Mouse (Mus musculus) limb, embryonic 11.5 days (tissue): Measurements from ENCODE around the gene Myadml2. TPM values are rescaled to one million over a fixed set of nuclear protein-coding genes. Genes with fewer than 3 reads are reported as not detected.

Experiments used
- ATAC-seq: fragments of 200-750 bp; cut with Nextera tagmentation; 2 replicates; pipeline ENCODE4 v1.8.0; 2017; ENCODE audit warnings: low read depth; ENCODE audit not compliant: insufficient number of reproducible peaks, low FRiP score, low TSS enrichment
- DNase-seq: peaks from one replicate; pipeline ENCODE4 v3.0.0-alpha.2; 2015; ENCODE audit warnings: low spot score
- H3K27ac ChIP-seq: fragments of 300-500 bp; sonication (generic); replicated peaks from 2 replicates; pipeline ENCODE4 v1.5.1; 2014; ENCODE audit warnings: low read depth, mild to moderate bottlenecking, low read length
- H3K27me3 ChIP-seq: fragments of 300-500 bp; sonication (generic); 2 replicates; pipeline ENCODE4 v1.6.1; 2014; ENCODE audit warnings: mild to moderate bottlenecking, low read length, mixed read lengths; ENCODE audit not compliant: control insufficient read depth, insufficient read depth
- H3K36me3 ChIP-seq: fragments of 300-500 bp; sonication (generic); 2 replicates; pipeline ENCODE4 v1.6.1; 2014; ENCODE audit warnings: mild to moderate bottlenecking, low read length, moderate library complexity, mixed read lengths; ENCODE audit not compliant: control insufficient read depth, insufficient read depth
- H3K4me1 ChIP-seq: fragments of 300-500 bp; sonication (generic); 2 replicates; pipeline ENCODE4 v1.6.1; 2014; ENCODE audit warnings: low read length, mixed read lengths; ENCODE audit not compliant: control insufficient read depth, insufficient read depth
- H3K4me2 ChIP-seq: fragments of 300-500 bp; sonication (generic); 2 replicates; pipeline ENCODE4 v1.6.1; 2014; ENCODE audit warnings: low read depth, mild to moderate bottlenecking, moderate library complexity; ENCODE audit not compliant: severe bottlenecking
- H3K4me3 ChIP-seq: fragments of 300-500 bp; sonication (generic); 2 replicates; pipeline ENCODE4 v1.5.1; 2014; ENCODE audit warnings: low read depth, low read length
- H3K9ac ChIP-seq: fragments of 300-500 bp; sonication (generic); 2 replicates; pipeline ENCODE4 v1.6.1; 2014; ENCODE audit warnings: mild to moderate bottlenecking, low read length
- H3K9me3 ChIP-seq: fragments of 300-500 bp; sonication (generic); 2 replicates; pipeline ENCODE4 v1.6.1; 2016; ENCODE audit warnings: low read length; ENCODE audit not compliant: control insufficient read depth
- WGBS: fragments of 180-500 bp; shearing (Covaris S2); extraction: QIAGEN DNeasy Blood & Tissue Kit; methylation state at CpG from one replicate; pipeline ENCODE4 v1.1.7; 2014; 5-methylcytosine and 5-hydroxymethylcytosine counted together
- polyA plus RNA-seq: library from polyadenylated mRNA; unstranded; fragments of >200 nt; fragmentation: Nextera tagmentation; extraction: Ambion mirVana; gene quantifications from 2 replicates; pipeline ENCODE4 v1.2.1, GENCODE M21; 2014

Myadml2 gene
- polyA plus RNA-seq, 1 experiment from 2014 or later, result not detected

- peaks cover 44% of the 10 kb centered on the region for H3K27me3 ChIP-seq
- DNase-seq (peak; percentile 46), ATAC-seq (no peak; the same call in 1 of the 2 replicates)
- no peak overlapping the region for H3K27ac ChIP-seq
- no peaks in the 10 kb centered on the region for H3K36me3 ChIP-seq
- peaks cover 21% of the 10 kb centered on the region for H3K4me1 ChIP-seq
- peak overlapping the region; percentile 42 for H3K4me3 ChIP-seq
- peak overlapping the region; percentile 82 for H3K4me2 ChIP-seq
- peak overlapping the region; percentile 56; the same call in 1 of the 2 replicates for H3K9ac ChIP-seq
- no peaks in the 10 kb centered on the region for H3K9me3 ChIP-seq
- 2% methylated on average over 44 of the region's 50 CpGs for WGBS
Measured at GRCm38 (mm10) chr11:120659509-120660300, 11.7 kb upstream of the Myadml2 start.

- no peak overlapping the region for H3K4me3 ChIP-seq
- peaks cover 21% of the 10 kb centered on the region for H3K4me1 ChIP-seq
- no peak overlapping the region for H3K9ac ChIP-seq
- no peaks in the 10 kb centered on the region for H3K36me3 ChIP-seq
- ATAC-seq (no peak), DNase-seq (peak; percentile 88)
- no peaks in the 10 kb centered on the region for H3K9me3 ChIP-seq
- H3K4me2 ChIP-seq, result peak overlapping the region; percentile 82
- peaks cover 44% of the 10 kb centered on the region for H3K27me3 ChIP-seq
- no peak overlapping the region for H3K27ac ChIP-seq
- 2% methylated on average over 24 of the region's 24 CpGs for WGBS
Measured at GRCm38 (mm10) chr11:120658876-120659410, 11.0 kb upstream of the Myadml2 start.

GRCm38 (mm10) chr11:120657301-120657700 is 9.3 kb upstream of the Myadml2 start:
- ATAC-seq (no peak), DNase-seq (no peak)
- no peak overlapping the region for H3K4me3 ChIP-seq
- no peak overlapping the region for H3K9ac ChIP-seq
- peaks cover 43% of the 10 kb centered on the region for H3K27me3 ChIP-seq
- H3K36me3 ChIP-seq, result no peaks in the 10 kb centered on the region
- no peak overlapping the region for H3K27ac ChIP-seq
- WGBS, result 89% methylated on average over 4 of the region's 4 CpGs
- peaks cover 21% of the 10 kb centered on the region for H3K4me1 ChIP-seq
- H3K9me3 ChIP-seq, result no peaks in the 10 kb centered on the region
- no peak overlapping the region for H3K4me2 ChIP-seq

- Histone ChIP-seq H3K4me3 (no peak overlapping the region), H3K9ac (no peak overlapping the region), H3K36me3 (no peaks in the 10 kb centered on the region), H3K27me3 (peaks cover 18% of the 10 kb centered on the region), H3K27ac (no peak overlapping the region), H3K4me2 (no peak overlapping the region), H3K9me3 (no peaks in the 10 kb centered on the region), H3K4me1 (peaks cover 9% of the 10 kb centered on the region)
- DNase-seq (no peak), ATAC-seq (no peak)
- WGBS, result 79% methylated on average over 3 of the region's 3 CpGs
Measured at GRCm38 (mm10) chr11:120654741-120655140, 6.8 kb upstream of the Myadml2 start.

GRCm38 (mm10) chr11:120651872-120652271 is 3.9 kb upstream of the Myadml2 start:
- no peak for ATAC-seq
- Histone ChIP-seq H3K9ac (no peak overlapping the region), H3K9me3 (no peaks in the 10 kb centered on the region), H3K27me3 (no peaks in the 10 kb centered on the region), H3K4me3 (no peak overlapping the region), H3K27ac (no peak overlapping the region), H3K36me3 (no peaks in the 10 kb centered on the region), H3K4me2 (no peak overlapping the region), H3K4me1 (peaks cover 7% of the 10 kb centered on the region)
- WGBS, result 80% methylated on average over 3 of the region's 3 CpGs
- DNase-seq, result no peak

- Histone ChIP-seq H3K9me3 (no peaks in the 10 kb centered on the region), H3K27ac (no peak overlapping the region), H3K27me3 (no peaks in the 10 kb centered on the region), H3K4me2 (peak overlapping the region; percentile 20; the same call in 1 of the 2 replicates), H3K9ac (no peak overlapping the region), H3K36me3 (no peaks in the 10 kb centered on the region), H3K4me3 (no peak overlapping the region), H3K4me1 (peaks cover 17% of the 10 kb centered on the region)
- DNase-seq (no peak), ATAC-seq (no peak)
- WGBS, result 75% methylated on average over 35 of the region's 35 CpGs
Measured at GRCm38 (mm10) chr11:120647047-120647830, 719 bp downstream of the Myadml2 start.

- under 1% methylated on average over 15 of the region's 15 CpGs for WGBS
- DNase-seq (peak; percentile 96), ATAC-seq (peak; percentile 97)
- no peaks in the 10 kb centered on the region for H3K9me3 ChIP-seq
- H3K4me2 ChIP-seq, result peak within 1 kb of the TSS; percentile 92
- peaks cover 25% of the 10 kb centered on the region for H3K4me1 ChIP-seq
- H3K4me3 ChIP-seq, result peak within 1 kb of the TSS; percentile 47
- no peaks in the 10 kb centered on the region for H3K27me3 ChIP-seq
- H3K27ac ChIP-seq, result no peak within 1 kb of the TSS; the same call in 1 of the 2 replicates
- no peaks in the 10 kb centered on the region for H3K36me3 ChIP-seq
- peak within 1 kb of the TSS; percentile 67 for H3K9ac ChIP-seq
Measured at GRCm38 (mm10) chr11:120643601-120643987, 4.4 kb downstream of the Myadml2 start, which contains the start of gene Pycr1. Gene Pycr1, minus strand, starts transcription at chr11:120643769.

GRCm38 (mm10) chr11:120642939-120643600 is 4.9 kb downstream of the Myadml2 start:
- WGBS, result under 1% methylated on average over 18 of the region's 18 CpGs
- Histone ChIP-seq H3K27me3 (no peaks in the 10 kb centered on the region), H3K9me3 (no peaks in the 10 kb centered on the region), H3K4me1 (peaks cover 23% of the 10 kb centered on the region), H3K9ac (peak overlapping the region; percentile 67), H3K27ac (no peak overlapping the region; the same call in 1 of the 2 replicates), H3K4me2 (peak overlapping the region; percentile 92), H3K4me3 (peak overlapping the region; percentile 47), H3K36me3 (no peaks in the 10 kb centered on the region)
- ATAC-seq (peak; percentile 33; the same call in 1 of the 2 replicates), DNase-seq (no peak)
